Mouse (Mus musculus) T-helper 1 cell (primary cell): ENCODE data around the gene Ppara.

ENCODE experiments used
- in situ Hi-C: fragments of 300-600 bp; cut with MboI, MseI; formaldehyde crosslinking; loops from one replicate; pipeline ENCODE4 v1.15.1; 2025; ENCODE audit warnings: high pct_unique_total_duplicates

Gene Ppara

GRCm38 (mm10) chr15:85798676-85799075 is 63.9 kb downstream of the Ppara start:
- in situ Hi-C loops = no loop called here

GRCm38 (mm10) chr15:85802931-85803330 is 68.1 kb downstream of the Ppara start:
- in situ Hi-C loops = no loop called here

- in situ Hi-C loops = no loop called here
Measured at GRCm38 (mm10) chr15:85806886-85807285, 72.1 kb downstream of the Ppara start.

- in situ Hi-C loops = no loop called here
Measured at GRCm38 (mm10) chr15:85807404-85807803, 72.6 kb downstream of the Ppara start.

- in situ Hi-C loops = no loop called here
Measured at GRCm38 (mm10) chr15:85808031-85808430, 73.2 kb downstream of the Ppara start.

- in situ Hi-C loops = no loop called here
Measured at GRCm38 (mm10) chr15:85808434-85808833, 73.7 kb downstream of the Ppara start.

- in situ Hi-C loops = no loop called here
Measured at GRCm38 (mm10) chr15:85809091-85809490, 74.3 kb downstream of the Ppara start.

GRCm38 (mm10) chr15:85810462-85810805 is 75.7 kb downstream of the Ppara start:
- in situ Hi-C loops = no loop called here

GRCm38 (mm10) chr15:85810806-85811521 is 76.2 kb downstream of the Ppara start:
- in situ Hi-C loops = no loop called here

- in situ Hi-C loops = no loop called here
Measured at GRCm38 (mm10) chr15:85811535-85812277, 76.9 kb downstream of the Ppara start, which contains the start of gene Cdpf1. Gene Cdpf1 (minus strand): TSS chr15:85811697.

- in situ Hi-C loops = no loop called here
Measured at GRCm38 (mm10) chr15:85813428-85813827, 78.6 kb downstream of the Ppara start.

- in situ Hi-C loops = no loop called here
Measured at GRCm38 (mm10) chr15:85821203-85822010, 86.6 kb downstream of the Ppara start, which contains the start of gene Pkdrej. Gene Pkdrej (minus strand): TSS chr15:85821734.

- in situ Hi-C loops = no loop called here
Measured at GRCm38 (mm10) chr15:85822011-85822359, 87.2 kb downstream of the Ppara start.

- in situ Hi-C loops = no loop called here
Measured at GRCm38 (mm10) chr15:85826676-85827075, 91.9 kb downstream of the Ppara start.

- in situ Hi-C loops = no loop called here
Measured at GRCm38 (mm10) chr15:85828071-85828470, 93.3 kb downstream of the Ppara start.

- in situ Hi-C loops = no loop called here
Measured at GRCm38 (mm10) chr15:85829470-85829869, 94.7 kb downstream of the Ppara start.

GRCm38 (mm10) chr15:85831954-85832590 is 97.3 kb downstream of the Ppara start, which contains the start of gene Ttc38:
Gene Ttc38 (plus strand): TSS chr15:85832306.
- in situ Hi-C loops = no loop called here

- in situ Hi-C loops = no loop called here
Measured at GRCm38 (mm10) chr15:85832599-85832998, 97.8 kb downstream of the Ppara start.

GRCm38 (mm10) chr15:85835335-85835734 is 100.6 kb downstream of the Ppara start:
- in situ Hi-C loops = no loop called here

- in situ Hi-C loops = no loop called here
Measured at GRCm38 (mm10) chr15:85836887-85837286, 102.1 kb downstream of the Ppara start.

GRCm38 (mm10) chr15:85840983-85841382 is 106.2 kb downstream of the Ppara start:
- in situ Hi-C loops = no loop called here
